Mouse (Mus musculus) right cerebral cortex, adult 18-20 months (tissue): ENCODE measurements around the gene Tlr13.
A peak's percentile ranks its signal among the peaks of the same experiment; 100 is the strongest.

Source experiments
- DNase-seq: peaks from one replicate; pipeline ENCODE4 v3.0.0; 2022; ENCODE audit warnings: mixed read lengths

The Tlr13 gene

GRCm38 (mm10) chrX:106142936-106143335 lies at the start of gene Tlr13:
Gene Tlr13, plus strand, starts transcription at chrX:106143204.
- DNase-seq: no peak

- DNase-seq: peak; percentile 8
These were observed 37.5 kb upstream of the Tlr13 start for GRCm38 (mm10) chrX:106105464-106105863.

- no peak for DNase-seq
These were observed 29.1 kb upstream of the Tlr13 start for GRCm38 (mm10) chrX:106113881-106114280.

GRCm38 (mm10) chrX:106114674-106115073 lies 28.3 kb upstream of the Tlr13 start:
- DNase-seq: no peak

- DNase-seq: no peak
These were observed 20.2 kb upstream of the Tlr13 start for GRCm38 (mm10) chrX:106122823-106123222.

GRCm38 (mm10) chrX:106128283-106128682 lies 14.7 kb upstream of the Tlr13 start:
- no peak for DNase-seq

- no peak for DNase-seq
These were observed 13.1 kb upstream of the Tlr13 start for GRCm38 (mm10) chrX:106129877-106130276.

GRCm38 (mm10) chrX:106134916-106135315 lies 8.1 kb upstream of the Tlr13 start:
- DNase-seq: no peak

GRCm38 (mm10) chrX:106135484-106135883 lies 7.5 kb upstream of the Tlr13 start:
- DNase-seq: no peak

GRCm38 (mm10) chrX:106135916-106136575 lies 7.0 kb upstream of the Tlr13 start:
- DNase-seq: no peak

- peak; percentile 8 for DNase-seq
These were observed 3.5 kb upstream of the Tlr13 start for GRCm38 (mm10) chrX:106139309-106140070.

- DNase-seq: no peak
These were observed 5.2 kb downstream of the Tlr13 start for GRCm38 (mm10) chrX:106148185-106148584.

GRCm38 (mm10) chrX:106149460-106149859 lies 6.5 kb downstream of the Tlr13 start:
- no peak for DNase-seq

- no peak for DNase-seq
These were observed 11.2 kb downstream of the Tlr13 start for GRCm38 (mm10) chrX:106154180-106154586.

- no peak for DNase-seq
These were observed 12.9 kb downstream of the Tlr13 start for GRCm38 (mm10) chrX:106155892-106156291.

GRCm38 (mm10) chrX:106163995-106164394 lies 21.0 kb downstream of the Tlr13 start:
- peak; percentile 9 for DNase-seq

GRCm38 (mm10) chrX:106164555-106164954 lies 21.6 kb downstream of the Tlr13 start:
- no peak for DNase-seq

GRCm38 (mm10) chrX:106165089-106165488 lies 22.1 kb downstream of the Tlr13 start:
- no peak for DNase-seq

GRCm38 (mm10) chrX:106171106-106171852 lies 28.3 kb downstream of the Tlr13 start:
- DNase-seq: peak; percentile 67

- no peak for DNase-seq
These were observed 28.8 kb downstream of the Tlr13 start for GRCm38 (mm10) chrX:106171853-106172154.

- DNase-seq: no peak
These were observed 33.3 kb downstream of the Tlr13 start for GRCm38 (mm10) chrX:106176331-106176730.

GRCm38 (mm10) chrX:106184279-106184678 lies 41.3 kb downstream of the Tlr13 start:
- no peak for DNase-seq

- no peak for DNase-seq
These were observed 42.7 kb downstream of the Tlr13 start for GRCm38 (mm10) chrX:106185706-106186105.
